Mouse (Mus musculus) spleen, postnatal 36 days (tissue): ENCODE results near the gene Tab1.

ENCODE experiments used
- DNase-seq, 2 experiments: peaks; one replicate each; pipeline ENCODE4 v3.0.0; 2022; ENCODE audit warnings: low spot score in 2 of 2, mixed read lengths in 1 of 2

The Tab1 gene

DNA sequence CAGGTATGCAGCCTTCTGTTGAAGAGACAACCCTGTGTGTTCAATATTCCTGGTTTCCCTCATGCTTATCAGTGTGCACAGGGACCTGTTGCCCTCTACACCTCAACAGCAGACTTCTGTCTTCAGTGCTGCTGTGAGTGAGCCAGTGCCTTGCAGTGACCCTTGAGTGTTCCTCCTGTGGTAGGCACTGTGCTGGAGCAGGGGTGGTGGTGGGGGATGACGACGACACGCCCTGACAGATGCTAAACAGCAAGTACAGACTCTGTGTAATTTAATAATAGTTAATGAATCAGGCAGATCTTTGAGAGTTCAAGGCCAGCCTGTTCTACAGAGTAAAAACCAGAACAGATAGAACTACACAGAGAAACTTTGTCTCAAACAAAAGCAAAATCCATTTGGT is 3.7 kb downstream of the Tab1 start:
- DNase-seq: no peak

DNA sequence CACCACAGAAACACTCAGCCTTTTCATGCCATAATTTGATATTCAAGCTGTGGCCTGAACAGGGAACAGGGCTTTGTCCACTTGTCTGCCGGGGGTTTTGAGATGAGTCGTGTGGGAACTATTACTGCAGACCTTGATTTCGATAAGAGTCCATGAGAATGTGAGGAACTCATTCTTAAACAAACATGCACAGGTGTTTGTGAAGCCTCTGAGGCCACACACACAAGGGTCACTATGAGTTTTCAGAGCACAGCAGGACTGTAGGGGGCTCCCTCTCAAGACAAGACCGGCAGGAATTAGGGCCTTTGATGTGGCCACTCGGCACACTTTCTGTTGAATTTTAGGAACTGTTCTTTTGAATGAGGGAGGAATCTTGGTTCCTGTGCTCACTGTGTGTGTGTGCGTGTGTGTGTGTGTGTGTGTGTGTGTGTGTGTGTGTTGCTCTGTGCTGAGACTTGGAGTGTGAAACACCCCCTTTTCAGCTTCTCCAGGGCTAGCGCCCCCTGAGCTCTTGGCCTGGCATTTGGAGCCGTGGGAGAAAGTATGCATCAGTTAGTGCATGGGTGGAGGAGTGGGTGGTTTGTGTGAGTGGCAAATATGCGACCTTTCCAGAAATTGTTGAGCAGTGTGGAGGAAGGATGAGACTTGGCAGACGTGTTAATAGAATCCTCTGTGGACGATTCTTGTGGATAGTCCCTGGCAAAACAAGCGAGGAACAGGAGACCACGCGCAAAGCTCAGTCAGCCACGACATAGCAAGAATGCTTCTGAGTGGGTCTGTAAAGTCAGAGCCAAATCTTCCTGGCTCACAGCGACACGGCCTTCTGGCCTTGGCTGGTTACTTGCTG is 5.2 kb downstream of the Tab1 start:
- no peak for DNase-seq

DNA sequence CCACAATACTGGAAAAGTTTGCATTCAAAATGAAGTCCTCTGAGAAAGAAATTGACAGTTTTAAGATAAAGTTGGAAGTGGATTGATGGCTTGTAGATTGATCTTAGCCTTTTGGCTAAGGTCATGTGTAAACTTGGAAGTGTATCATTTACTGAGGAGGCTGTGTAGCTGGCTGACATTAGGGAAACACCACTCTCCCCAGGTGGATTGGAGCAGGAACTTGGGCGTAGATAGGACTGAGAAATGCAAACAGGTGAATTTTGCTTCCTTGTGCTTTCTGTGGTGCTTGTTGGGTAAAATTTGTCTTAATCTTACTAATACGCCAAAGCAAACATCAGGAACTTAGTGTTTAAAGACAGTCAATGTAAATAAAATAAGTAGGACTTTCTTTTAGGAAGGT is 7.4 kb downstream of the Tab1 start:
- no peak for DNase-seq

DNA sequence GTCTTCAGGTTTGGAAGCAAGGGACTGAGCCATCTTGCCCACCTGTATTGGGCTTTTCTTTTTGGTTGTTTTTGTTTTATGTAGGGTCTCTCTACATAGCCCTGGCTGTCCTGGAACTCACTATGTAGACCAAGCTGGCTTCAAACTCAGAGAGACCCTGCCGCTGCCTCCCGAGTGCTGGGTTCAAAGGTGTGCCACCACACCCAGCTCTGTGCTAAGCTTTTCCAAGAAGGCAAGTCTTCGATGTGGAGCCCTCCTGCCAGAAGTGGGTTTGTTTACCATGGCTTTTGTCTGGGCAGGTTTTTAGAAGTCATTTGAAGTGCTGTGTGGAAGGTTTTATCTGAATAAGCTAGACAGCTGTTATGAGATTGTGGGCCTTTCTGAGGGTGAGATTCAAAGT is 8.0 kb downstream of the Tab1 start:
- no peak for DNase-seq

DNA sequence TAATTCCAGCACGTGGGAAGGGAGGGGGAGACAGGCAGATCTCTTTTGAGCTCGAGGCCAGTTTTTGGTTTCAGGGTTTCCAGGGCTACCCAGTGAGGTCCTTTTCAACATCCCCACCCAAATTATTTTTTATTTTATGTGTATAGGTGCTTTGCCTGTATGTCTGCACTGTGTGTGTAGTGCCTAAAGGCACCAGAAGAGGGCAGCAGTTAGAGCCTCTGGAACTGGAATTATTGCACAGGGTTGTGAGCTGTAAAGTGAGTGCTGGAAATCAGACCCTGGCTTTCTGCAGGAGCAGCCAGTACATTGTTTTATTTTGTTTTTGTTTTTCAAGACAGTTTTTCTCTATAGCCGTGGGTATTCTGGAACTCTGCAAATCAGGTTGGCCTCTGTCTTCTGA is 9.2 kb downstream of the Tab1 start:
- no peak for DNase-seq

DNA sequence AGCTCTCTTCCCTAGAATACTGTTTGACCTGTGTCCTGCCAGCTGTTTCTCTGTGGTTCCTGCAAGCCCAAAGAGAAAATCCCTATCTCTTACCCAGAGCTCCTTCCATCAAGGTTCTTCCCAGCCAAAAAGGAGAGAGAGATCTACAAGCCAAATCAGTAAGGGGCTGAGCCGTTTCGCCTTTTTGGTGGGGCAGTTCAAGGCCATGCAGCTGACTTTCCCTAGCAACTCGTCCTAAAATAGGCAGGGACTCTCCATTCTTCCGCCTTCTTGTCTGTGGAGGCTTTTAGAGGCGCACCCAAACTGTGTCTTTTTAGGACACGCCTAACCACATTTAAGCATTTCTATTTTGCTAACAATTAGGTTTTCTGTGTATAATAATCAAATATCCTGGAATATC is 10.8 kb downstream of the Tab1 start:
- DNase-seq: no peak

DNA sequence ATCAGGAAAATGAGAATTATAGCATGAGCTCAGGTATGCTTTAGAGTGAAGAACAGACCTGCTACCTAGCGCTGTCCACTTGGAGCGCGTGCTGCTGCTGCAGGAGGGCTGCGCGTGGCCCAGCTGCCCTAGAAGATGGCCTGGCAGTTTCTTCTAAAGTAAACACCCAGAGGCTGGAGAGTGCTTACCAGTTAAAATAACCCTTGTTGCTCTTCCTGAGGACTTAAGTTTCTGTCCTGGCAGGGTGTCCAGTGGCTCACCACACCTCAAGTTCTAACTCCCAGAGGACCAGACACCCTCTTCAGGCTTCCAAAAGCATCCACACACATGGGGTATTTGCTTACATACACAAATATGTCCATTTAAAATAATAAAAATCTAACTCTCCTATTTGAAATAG is 12.5 kb downstream of the Tab1 start:
- DNase-seq: no peak

DNA sequence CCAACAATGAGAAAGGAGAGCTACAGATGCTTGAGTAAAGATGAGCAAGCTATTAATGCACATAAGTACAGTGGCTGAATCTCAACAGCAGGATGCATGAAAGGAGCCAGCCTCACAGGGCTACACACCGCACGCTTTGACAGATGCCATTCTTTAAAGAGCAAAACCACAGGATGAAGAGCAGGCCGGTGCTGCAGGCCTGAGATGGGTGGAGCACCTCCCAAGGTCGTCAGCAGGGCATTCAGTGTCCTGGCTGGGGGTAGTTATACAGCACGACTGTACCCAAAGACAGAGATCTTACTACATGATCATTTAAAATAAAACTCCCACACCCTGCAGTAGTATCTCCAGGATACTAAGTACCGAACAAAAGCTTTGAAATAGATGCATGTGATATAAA is 13.2 kb downstream of the Tab1 start:
- no peak for DNase-seq

DNA sequence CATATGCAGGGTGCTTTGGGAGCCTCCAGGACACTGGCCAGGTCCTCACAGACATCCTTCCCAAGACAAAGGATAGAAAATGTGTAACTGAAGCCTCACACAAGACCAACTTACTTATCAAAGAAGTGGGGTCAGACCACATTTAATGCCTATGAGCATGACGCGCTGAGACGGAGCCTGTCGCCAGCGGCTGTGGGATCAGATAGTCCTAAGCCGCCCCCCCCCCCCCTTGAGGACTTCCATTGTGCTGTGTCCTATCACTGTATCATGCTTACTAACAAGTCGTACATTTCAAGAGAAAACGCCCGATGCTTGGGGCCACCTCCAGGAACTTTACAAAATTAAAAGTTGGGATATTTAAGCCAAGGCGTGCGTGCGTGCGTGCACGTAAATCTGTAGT is 14.2 kb downstream of the Tab1 start:
- no peak for DNase-seq

DNA sequence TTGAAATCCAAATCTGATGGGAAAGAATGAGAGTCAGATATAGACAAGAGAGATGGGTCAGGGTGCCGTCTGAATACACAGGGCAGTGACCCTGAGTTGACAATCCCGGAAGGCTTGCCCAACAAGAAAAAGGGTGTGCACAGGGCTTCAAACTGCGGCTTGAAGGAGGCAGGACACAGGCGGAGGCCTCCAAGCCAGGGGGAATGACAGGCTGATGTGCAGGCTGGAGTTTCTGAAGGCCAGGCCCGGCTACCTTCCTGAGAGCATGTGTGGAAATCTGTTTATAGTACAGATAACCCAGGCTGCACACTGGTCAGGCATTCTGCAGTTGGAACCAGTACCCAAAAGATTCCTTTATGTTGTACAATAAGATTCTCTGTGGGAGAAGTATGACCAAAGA is 14.6 kb downstream of the Tab1 start:
- DNase-seq: no peak

DNA sequence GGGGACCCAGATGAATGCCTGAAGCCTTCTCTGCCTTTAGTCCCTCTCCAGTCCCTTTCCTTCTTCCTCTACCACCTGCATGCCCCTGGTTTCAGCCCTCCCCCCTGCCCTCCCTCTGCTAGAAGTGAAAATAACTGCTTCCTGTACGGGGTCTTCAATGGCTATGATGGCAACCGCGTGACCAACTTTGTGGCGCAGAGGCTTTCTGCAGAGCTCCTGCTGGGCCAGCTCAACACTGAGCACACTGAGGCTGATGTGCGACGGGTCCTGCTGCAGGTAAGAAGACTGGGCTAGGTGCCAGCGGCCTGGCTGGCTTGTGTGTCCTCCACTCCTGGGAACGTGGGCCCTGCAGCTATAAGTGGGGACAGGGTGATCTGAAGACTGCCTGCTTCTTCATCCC is 15.6 kb downstream of the Tab1 start:
- DNase-seq: no peak

DNA sequence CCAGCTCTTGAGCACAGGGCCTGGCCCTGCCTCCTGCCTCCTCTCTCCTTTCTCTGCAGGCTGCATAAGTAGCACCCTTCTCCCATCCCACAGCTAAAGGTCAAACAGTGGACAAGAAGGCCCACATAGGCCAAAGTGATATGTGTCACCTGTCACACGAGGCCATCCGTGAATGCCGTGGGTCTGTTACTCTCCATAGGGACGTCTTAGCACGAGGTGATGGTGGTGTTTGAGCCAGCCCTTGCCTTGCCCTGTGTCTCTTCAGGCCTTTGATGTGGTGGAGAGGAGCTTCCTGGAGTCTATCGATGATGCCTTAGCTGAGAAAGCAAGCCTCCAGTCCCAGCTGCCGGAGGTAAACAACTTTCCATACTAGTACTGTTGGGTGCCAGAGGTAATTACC is 16.6 kb downstream of the Tab1 start:
- DNase-seq: no peak

DNA sequence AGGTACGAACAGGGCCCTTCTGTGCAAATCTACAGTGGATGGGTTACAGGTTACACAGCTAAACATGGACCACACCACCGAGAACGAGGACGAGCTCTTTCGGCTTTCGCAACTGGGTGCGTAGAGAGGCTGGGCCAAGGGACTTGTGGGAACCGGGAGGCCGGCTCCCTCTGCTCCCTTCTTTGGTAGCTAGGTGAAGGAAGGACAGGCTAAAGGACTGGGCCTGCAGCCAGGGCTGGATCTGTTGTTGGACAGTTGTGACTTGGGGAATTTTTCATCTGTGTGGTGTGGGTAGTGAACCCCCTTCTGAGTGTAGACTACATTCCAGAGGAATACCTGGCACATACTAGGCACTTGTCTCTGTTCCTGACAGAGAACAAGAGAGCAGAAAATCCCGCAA is 19.7 kb downstream of the Tab1 start:
- no peak for DNase-seq

DNA sequence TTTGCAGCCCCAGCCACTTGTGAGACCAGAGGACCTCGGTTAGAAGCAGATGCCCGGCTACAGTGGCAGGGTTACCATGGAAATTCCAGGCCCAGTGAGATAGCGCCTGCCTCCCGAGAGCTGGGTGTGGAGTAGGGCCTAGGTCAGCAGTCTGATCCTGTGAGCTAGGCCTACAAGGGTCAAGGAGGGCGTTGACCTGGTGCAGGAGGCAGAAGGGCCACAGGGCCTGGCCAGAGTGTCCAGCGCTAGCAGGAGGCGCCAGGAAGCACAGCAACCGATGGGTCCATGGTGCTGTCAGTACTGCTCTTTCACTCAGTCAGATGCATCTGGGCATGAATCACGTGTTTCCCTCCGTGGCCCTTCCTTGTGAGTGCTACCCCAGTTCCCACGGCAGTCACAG is 20.8 kb downstream of the Tab1 start:
- no peak for DNase-seq

DNA sequence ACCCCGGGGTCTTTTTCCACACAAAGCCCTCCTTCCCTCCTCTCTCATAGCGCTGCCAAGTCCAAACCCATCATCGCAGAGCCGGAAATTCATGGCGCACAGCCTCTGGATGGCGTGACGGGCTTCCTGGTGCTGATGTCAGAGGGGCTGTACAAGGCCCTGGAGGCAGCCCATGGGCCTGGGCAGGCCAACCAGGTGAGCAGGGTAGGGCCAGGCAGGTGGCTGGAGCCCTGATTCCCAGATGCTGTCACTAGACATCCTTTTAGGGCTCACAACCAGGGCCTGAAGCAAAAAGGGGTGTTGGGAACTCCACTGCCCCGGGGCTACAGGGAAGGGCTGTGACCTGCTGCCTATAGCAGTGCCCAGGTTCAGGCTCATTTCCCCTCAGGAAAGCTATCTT is 22.8 kb downstream of the Tab1 start:
- DNase-seq: no peak

DNA sequence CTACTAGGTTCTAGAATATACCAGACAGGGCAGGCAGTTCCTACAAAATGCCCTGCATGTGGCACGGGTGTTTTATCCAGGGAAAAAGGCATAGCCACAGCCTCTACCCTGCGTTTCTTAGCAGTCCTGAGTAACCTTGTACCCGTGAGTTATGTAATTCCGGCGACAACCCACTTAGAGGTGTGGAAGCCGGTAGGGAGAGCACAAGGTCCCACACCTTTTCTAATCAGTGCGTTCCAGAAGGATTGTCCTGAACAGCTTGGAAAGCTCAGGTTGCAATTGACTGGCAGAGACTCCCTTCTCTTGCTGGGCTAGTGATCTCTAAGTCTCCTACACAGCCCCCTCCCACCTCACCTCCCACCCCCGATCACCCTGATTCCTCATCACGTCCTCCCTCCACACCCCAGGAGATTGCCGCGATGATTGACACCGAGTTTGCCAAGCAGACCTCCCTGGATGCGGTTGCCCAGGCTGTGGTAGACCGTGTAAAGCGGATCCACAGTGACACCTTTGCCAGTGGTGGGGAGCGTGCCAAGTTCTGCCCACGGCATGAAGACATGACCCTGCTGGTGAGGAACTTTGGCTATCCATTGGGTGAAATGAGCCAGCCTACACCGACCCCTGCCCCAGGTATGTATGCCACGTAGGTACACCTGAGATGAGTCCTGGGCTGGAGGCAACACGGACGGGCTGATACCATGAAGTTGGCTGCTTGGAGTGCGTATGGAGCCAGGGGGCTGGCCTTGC is 24.4 kb downstream of the Tab1 start:
- DNase-seq: no peak

DNA sequence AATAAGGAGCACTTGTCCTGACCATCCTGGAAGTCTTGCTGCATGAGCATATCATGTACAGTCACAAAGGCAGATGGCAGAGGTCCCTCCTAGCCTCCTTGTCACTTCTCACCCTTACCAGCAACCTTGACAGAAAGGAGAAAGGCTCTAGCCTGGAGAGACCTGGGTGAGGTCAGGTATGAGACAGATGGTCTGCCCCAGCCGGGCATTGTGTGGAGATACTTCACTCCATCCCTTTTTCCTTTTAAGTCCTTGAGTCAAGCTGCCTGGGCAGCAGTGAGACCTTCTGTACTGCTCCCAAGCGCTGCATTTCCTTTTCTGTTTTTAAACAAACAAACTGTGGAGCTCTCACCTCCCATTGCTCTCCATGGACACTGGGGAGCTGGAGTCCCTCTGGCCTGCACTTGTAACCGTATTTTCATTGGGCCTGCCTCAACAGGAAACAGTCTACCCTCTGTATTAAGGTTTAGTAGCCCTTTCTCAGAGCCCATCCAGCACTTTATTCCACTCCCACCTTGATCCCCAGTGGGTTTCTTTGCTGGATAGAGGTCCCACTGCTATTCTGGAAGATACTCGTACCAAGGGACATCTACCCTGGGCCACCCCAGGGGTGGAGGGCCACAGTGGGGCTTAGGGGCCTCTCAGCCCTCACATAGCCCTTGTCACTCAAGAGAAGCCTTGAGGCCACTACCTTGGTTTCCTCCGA is 25.2 kb downstream of the Tab1 start:
- DNase-seq: no peak

DNA sequence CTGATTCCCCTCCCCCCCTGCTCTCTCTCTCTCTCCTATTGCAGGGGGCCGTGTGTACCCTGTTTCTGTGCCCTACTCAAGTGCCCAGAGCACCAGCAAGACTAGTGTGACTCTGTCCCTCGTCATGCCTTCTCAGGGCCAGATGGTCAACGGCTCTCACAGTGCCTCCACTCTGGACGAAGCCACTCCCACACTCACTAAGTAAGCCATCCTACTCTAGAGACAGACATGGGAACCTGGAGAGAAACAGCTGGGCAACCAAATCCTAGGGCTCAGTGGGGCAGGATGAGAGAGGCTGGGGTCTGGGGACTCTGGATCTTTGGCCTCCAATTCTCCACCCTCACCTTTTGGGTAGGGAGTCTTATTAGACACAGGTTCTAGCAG is 25.8 kb downstream of the Tab1 start:
- no peak for DNase-seq

DNA sequence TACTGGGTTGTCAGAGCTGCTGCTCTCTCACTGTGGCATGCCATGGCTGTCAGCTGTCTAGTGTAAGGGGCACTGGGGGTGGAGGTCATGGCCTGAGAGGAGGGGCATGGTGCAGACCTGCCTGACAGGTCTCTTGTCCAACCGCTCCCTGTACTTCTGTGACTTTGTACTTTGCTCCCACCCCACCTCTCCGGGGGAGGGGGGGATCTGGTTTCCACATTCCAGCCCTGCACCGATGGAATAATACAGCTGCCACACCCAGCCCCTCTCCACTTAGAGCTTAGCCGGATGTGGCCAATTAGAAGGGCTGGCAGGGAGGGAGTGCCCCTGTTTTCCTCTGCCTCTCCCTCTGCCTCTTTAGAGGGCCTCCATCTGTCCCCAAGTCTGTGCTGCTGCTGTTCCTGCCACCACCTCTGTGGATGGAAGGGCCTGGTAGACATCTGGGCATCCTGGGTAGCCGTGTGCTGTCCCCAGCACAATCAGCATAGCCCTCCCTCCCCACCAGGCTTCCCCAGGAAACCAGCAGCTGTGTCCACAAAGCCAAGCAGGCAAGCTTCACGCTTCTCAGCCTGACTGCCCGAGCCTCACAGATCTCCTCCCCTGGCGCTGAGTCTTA is 26.5 kb downstream of the Tab1 start:
- no peak for DNase-seq

DNA sequence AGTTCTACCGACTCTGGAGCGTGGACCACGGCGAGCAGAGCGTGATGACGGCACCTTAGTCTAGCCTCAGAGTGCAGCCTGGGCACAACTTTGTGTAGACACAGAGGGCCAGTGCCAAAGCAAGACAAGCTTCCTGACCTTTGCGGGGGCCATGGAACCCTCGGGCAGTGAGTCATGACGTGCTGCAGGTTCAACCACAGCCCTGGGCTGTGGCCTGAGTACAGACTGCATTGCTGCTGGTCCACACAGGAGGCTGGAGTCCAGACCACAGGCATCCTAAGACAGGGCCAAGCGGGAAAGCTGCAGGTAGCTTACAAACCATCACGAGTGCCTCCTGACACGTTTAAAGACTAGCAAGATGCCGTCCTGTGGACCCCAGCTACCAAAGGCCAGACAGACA is 27.3 kb downstream of the Tab1 start:
- DNase-seq: no peak

DNA sequence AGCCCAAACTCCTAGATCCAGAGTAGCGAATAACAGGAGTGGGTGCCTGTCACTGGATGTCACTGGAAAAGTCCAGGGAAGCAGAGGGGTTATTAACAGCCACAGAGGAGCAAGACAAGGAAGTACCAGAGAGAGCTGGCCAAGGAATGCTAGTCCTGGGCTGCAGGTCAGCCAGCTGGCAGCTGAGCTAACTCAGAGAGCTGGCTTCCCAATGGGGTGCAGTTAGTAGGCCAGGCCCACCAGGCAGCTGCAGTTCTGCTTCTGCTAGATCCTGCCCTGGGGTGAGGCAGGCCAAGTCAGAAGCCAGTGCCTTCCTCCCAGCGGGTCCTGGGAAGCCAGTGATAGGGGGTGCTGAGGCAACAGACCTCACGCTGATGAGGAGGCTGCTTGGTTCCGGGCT is 27.8 kb downstream of the Tab1 start:
- DNase-seq: no peak

DNA sequence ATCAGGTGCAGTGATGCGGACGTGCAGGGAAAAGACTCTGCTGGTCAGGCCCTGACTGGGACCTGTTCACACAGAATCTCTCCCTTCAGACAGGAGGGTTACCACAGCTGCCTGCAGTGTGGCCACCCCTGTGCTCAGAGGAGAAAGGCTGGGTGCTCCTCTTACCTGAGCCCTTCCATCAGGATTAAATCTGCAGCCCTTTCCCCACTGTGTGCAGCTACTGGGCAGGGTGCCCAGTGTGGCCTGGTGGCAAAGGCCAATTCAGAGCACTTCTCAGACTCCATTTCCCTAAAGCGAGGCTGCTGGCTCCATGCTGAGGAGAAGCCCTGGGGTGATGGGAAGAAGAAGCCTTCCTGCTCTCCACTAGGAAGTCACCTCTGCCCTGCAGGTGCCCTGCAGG is 28.3 kb downstream of the Tab1 start:
- no peak for DNase-seq
